Mouse (Mus musculus): ENCODE data around the gene March10. TPM values are rescaled to one million over a fixed set of nuclear protein-coding genes. Genes with fewer than 3 reads are reported as not detected.

Gene March10
- total RNA-seq, 2 experiments from 2014 or later: 0.79 to 0.87 TPM

GRCm38 (mm10) chr11:105420671-105421450 is 35.7 kb downstream of the March10 start:
- Histone ChIP-seq H3K4me3 (no peak overlapping the region), H3K27ac (peak overlapping the region; percentile 52; the same call in 1 of the 2 replicates)
- TF ChIP-seq CTCF (conservative IDR thresholded peaks at IDR 0.05): no peak
- peak; percentile 63 to 85 for DNase-seq (ENCODE audit: low spot score in 2 of 2)

- TF ChIP-seq CTCF (conservative IDR thresholded peaks at IDR 0.05): no peak
- 0 out of 2 replicates have a peak overlapping the region, but pooled peaks have one; percentile 4 for H3K27ac ChIP-seq
- H3K4me3 ChIP-seq: no peak overlapping the region
- no peak for DNase-seq (ENCODE audit: low spot score in 2 of 2)
These were observed 36.6 kb downstream of the March10 start for GRCm38 (mm10) chr11:105419946-105420345.

GRCm38 (mm10) chr11:105414009-105414408 is 42.5 kb downstream of the March10 start:
- Histone ChIP-seq H3K4me3 (no peak overlapping the region), H3K27ac (no peak overlapping the region)
- DNase-seq (ENCODE audit: low spot score in 2 of 2): no peak
- no peak for TF ChIP-seq CTCF (conservative IDR thresholded peaks at IDR 0.05)

- TF ChIP-seq CTCF (conservative IDR thresholded peaks at IDR 0.05): no peak
- H3K27ac ChIP-seq: no peak overlapping the region
- no peak overlapping the region for H3K4me3 ChIP-seq
- no peak for DNase-seq (ENCODE audit: low spot score in 2 of 2)
These were observed 47.1 kb downstream of the March10 start for GRCm38 (mm10) chr11:105409408-105409807.

- Histone ChIP-seq H3K27ac (no peak overlapping the region), H3K4me3 (no peak overlapping the region)
- TF ChIP-seq CTCF (conservative IDR thresholded peaks at IDR 0.05): no peak
- DNase-seq (ENCODE audit: low spot score in 2 of 2): no peak
These were observed 48.6 kb downstream of the March10 start for GRCm38 (mm10) chr11:105407846-105408441.

GRCm38 (mm10) chr11:105402355-105402754 is 54.2 kb downstream of the March10 start:
- no peak overlapping the region for H3K27ac ChIP-seq
- TF ChIP-seq CTCF (conservative IDR thresholded peaks at IDR 0.05): no peak
- no peak for DNase-seq (ENCODE audit: low spot score in 2 of 2)
- H3K4me3 ChIP-seq: no peak overlapping the region

GRCm38 (mm10) chr11:105390290-105390689 is 66.2 kb downstream of the March10 start:
- TF ChIP-seq CTCF (conservative IDR thresholded peaks at IDR 0.05): no peak
- H3K27ac ChIP-seq: no peak overlapping the region
- no peak for DNase-seq (ENCODE audit: low spot score in 2 of 2)
- H3K4me3 ChIP-seq: no peak overlapping the region

GRCm38 (mm10) chr11:105388636-105389035 is 67.9 kb downstream of the March10 start:
- peak; percentile 35 to 58 for DNase-seq (ENCODE audit: low spot score in 2 of 2)
- H3K4me3 ChIP-seq: no peak overlapping the region
- TF ChIP-seq CTCF (conservative IDR thresholded peaks at IDR 0.05): no peak
- peak overlapping the region; percentile 74 for H3K27ac ChIP-seq

GRCm38 (mm10) chr11:105385266-105385665 is 71.3 kb downstream of the March10 start:
- no peak for TF ChIP-seq CTCF (conservative IDR thresholded peaks at IDR 0.05)
- H3K4me3 ChIP-seq: no peak overlapping the region
- no peak for DNase-seq (ENCODE audit: low spot score in 2 of 2)
- H3K27ac ChIP-seq: no peak overlapping the region

GRCm38 (mm10) chr11:105375821-105376235 is 80.7 kb downstream of the March10 start:
- no peak for TF ChIP-seq CTCF (conservative IDR thresholded peaks at IDR 0.05)
- no peak overlapping the region for H3K4me3 ChIP-seq
- no peak overlapping the region for H3K27ac ChIP-seq
- no peak for DNase-seq (ENCODE audit: low spot score in 2 of 2)

- H3K4me3 ChIP-seq: no peak overlapping the region
- no peak for TF ChIP-seq CTCF (conservative IDR thresholded peaks at IDR 0.05)
- H3K27ac ChIP-seq: no peak overlapping the region
- no peak for DNase-seq (ENCODE audit: low spot score in 2 of 2)
These were observed 81.9 kb downstream of the March10 start for GRCm38 (mm10) chr11:105374526-105375175.

- no peak overlapping the region for H3K4me3 ChIP-seq
- no peak for DNase-seq (ENCODE audit: low spot score in 2 of 2)
- TF ChIP-seq CTCF (conservative IDR thresholded peaks at IDR 0.05): no peak
- no peak overlapping the region for H3K27ac ChIP-seq
These were observed 82.7 kb downstream of the March10 start for GRCm38 (mm10) chr11:105373881-105374280.

- no peak for DNase-seq (ENCODE audit: low spot score in 2 of 2)
- TF ChIP-seq CTCF (conservative IDR thresholded peaks at IDR 0.05): no peak
- no peak overlapping the region for H3K27ac ChIP-seq
- no peak overlapping the region for H3K4me3 ChIP-seq
These were observed 84.7 kb downstream of the March10 start for GRCm38 (mm10) chr11:105371818-105372217.

Measured in layer of hippocampus, adult 2 months (tissue).